In genomic region chr13:78602211-78602860, GRCm38 (mm10) we compare ENCODE assay signal across 14 mouse cellular contexts.
DNase-seq lines count a peak whose midpoint lies in the region; ATAC-seq lines count a peak whose summit lies in the region.
"Had no signal": no experiment of that assay in that cellular context is flagged by ENCODE, and none has a peak within 500 bp of the region (broad histone marks: within the 10 kb centered on the region; RNA-seq: fewer than 3 reads in every experiment).

No protein-coding gene starts in this region.

- H3K27me3 ChIP-seq in neural tube, embryonic 11.5 days (ENCODE audit: control insufficient read depth, insufficient read depth, low read length) = no peaks in the 10 kb centered on the region
- no peaks in the 10 kb centered on the region for H3K27me3 ChIP-seq in forebrain, embryonic 15.5 days
- H3K27me3 ChIP-seq: embryonic facial prominence, embryonic 15.5 days; megakaryocyte, embryonic 14.5 days had no signal

- H3K4me3 ChIP-seq in neural tube, embryonic 11.5 days (ENCODE audit: low read depth, low read length) = no peak overlapping the region
- H3K4me3 ChIP-seq in forebrain, embryonic 15.5 days = no peak overlapping the region
- H3K4me3 ChIP-seq: embryonic facial prominence, embryonic 15.5 days; heart, embryonic 10.5 days; megakaryocyte, embryonic 14.5 days had no signal

- 58% methylated on average over 6 of the region's 6 CpGs for WGBS in neural tube, embryonic 11.5 days
- WGBS in forebrain, embryonic 15.5 days = 38% methylated on average over 6 of the region's 6 CpGs

- H3K9ac ChIP-seq in neural tube, embryonic 11.5 days (ENCODE audit: low read length) = no peak overlapping the region
- no peak overlapping the region for H3K9ac ChIP-seq in forebrain, embryonic 15.5 days (replicated peaks)
- H3K9ac ChIP-seq: embryonic facial prominence, embryonic 15.5 days had no signal

- no peaks in the 10 kb centered on the region for H3K4me1 ChIP-seq in neural tube, embryonic 11.5 days (ENCODE audit: control insufficient read depth, insufficient read depth, low read length)
- peaks cover 17% of the 10 kb centered on the region for H3K4me1 ChIP-seq in forebrain, embryonic 15.5 days
- H3K4me1 ChIP-seq: embryonic facial prominence, embryonic 15.5 days; heart, embryonic 10.5 days; megakaryocyte, embryonic 14.5 days had no signal

- ATAC-seq in neural tube, embryonic 11.5 days (ENCODE audit: insufficient read depth, low FRiP score, low TSS enrichment) = peak; percentile 69
- ATAC-seq in forebrain, embryonic 15.5 days (replicated peaks) = peak; percentile 93
- ATAC-seq: CD4-positive, CD25-positive, alpha-beta regulatory T cell, adult 4 months had no signal

- H3K9me3 ChIP-seq in neural tube, embryonic 11.5 days (ENCODE audit: control insufficient read depth, low read length) = no peaks in the 10 kb centered on the region
- no peaks in the 10 kb centered on the region for H3K9me3 ChIP-seq in forebrain, embryonic 15.5 days
- H3K9me3 ChIP-seq: embryonic facial prominence, embryonic 15.5 days; heart, embryonic 10.5 days had no signal

- no peaks in the 10 kb centered on the region for H3K36me3 ChIP-seq in neural tube, embryonic 11.5 days (ENCODE audit: control insufficient read depth, insufficient read depth, low read length)
- H3K36me3 ChIP-seq in forebrain, embryonic 15.5 days = no peaks in the 10 kb centered on the region
- H3K36me3 ChIP-seq: embryonic facial prominence, embryonic 15.5 days; heart, embryonic 10.5 days had no signal

- no peak for DNase-seq in neural tube, embryonic 11.5 days (ENCODE audit: low spot score)
- no peak for DNase-seq in neural tube, embryonic 10.5 days (ENCODE audit: extremely low spot score, low spot score)
- peak; percentile 53 for DNase-seq in mesoderm, embryonic 11.5 days (ENCODE audit: low read depth, low spot score)
- DNase-seq in retina, postnatal 1 day = peak; percentile 64
- DNase-seq in lung, adult 18-20 months = no peak
- no peak for DNase-seq in thymus, postnatal 36 days
- DNase-seq in testis, postnatal 10 days (ENCODE audit: low spot score) = no peak
- DNase-seq: adrenal gland, postnatal 36 days; cerebellum, adult 11 months had no signal

- H3K27ac ChIP-seq in neural tube, embryonic 11.5 days (ENCODE audit: low read depth, low read length) = no peak overlapping the region
- H3K27ac ChIP-seq in forebrain, embryonic 15.5 days (replicated peaks) = peak overlapping the region; percentile 66
- H3K27ac ChIP-seq: embryonic facial prominence, embryonic 15.5 days; heart, embryonic 10.5 days had no signal

- H3K4me2 ChIP-seq in neural tube, embryonic 11.5 days (ENCODE audit: low read depth) = no peak overlapping the region
- H3K4me2 ChIP-seq in forebrain, embryonic 15.5 days (replicated peaks) = no peak overlapping the region
- H3K4me2 ChIP-seq: embryonic facial prominence, embryonic 15.5 days had no signal

Comparison
In these comparisons a context has a peak if more than half of its experiments do, and no peak if none do; other contexts are left out.
1. DNase-seq: peak in mesoderm, embryonic 11.5 days (single experiment) and retina, postnatal 1 day (single experiment); none in neural tube, embryonic 11.5 days (single experiment), neural tube, embryonic 10.5 days (single experiment), lung, adult 18-20 months (0 of 2), thymus, postnatal 36 days (0 of 2) and testis, postnatal 10 days (single experiment).